Mouse (Mus musculus) brain, embryonic 18.5 days (tissue): ENCODE results near the gene Cpxm2.

ENCODE experiments used
- DNase-seq: peaks from one replicate; pipeline ENCODE4 v3.0.0-alpha.2; 2012; ENCODE audit warnings: low read depth, low spot score

The Cpxm2 gene

GRCm38 (mm10) chr7:132026671-132027070 is 127.9 kb downstream of the Cpxm2 start:
- no peak for DNase-seq

GRCm38 (mm10) chr7:132025591-132025990 is 128.9 kb downstream of the Cpxm2 start:
- no peak for DNase-seq

DNA sequence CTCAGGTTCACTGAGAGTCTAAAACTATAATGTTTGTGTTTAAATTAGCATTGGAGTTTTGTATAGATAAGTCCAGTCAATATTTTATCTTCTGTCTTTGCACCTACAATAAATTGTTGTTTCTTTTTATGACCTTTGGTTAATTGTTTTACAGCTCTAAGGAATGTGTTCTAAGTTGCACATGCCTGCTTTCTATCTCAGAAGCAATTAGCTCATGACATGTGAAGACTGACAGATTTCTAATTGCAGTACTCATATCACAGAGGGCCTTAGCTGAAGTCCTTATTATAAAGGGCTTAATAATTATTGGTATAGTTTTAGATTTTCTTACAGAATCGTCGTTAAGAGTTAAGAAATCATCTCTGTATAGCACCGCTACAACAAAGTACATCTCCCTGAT is 138.6 kb downstream of the Cpxm2 start:
- DNase-seq = no peak

DNA sequence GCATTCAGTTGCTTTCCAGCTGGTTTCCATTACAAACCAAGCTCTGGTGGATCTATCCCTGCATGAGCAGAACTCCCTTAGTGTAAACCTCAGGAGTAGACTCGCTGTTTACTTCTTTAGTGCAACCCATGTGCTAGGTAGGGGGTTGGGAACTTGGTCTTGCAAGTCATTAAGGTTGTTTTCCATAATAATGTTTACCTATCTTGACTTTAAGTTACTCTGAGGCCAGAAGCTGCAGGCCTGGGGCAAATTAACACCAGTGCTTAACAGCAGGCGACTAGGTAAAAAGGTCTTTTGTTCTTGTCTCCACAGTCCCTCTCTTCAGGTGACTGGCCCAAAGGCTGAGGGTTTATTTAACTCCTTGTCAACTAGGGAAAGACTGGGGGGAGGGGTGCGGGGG is 139.3 kb downstream of the Cpxm2 start:
- DNase-seq = no peak

GRCm38 (mm10) chr7:132013970-132014369 is 140.6 kb downstream of the Cpxm2 start:
- DNase-seq = no peak

- peak; percentile 74 for DNase-seq
These were observed 141.4 kb downstream of the Cpxm2 start for GRCm38 (mm10) chr7:132012969-132013679.

- DNase-seq = no peak
These were observed 145.5 kb downstream of the Cpxm2 start for GRCm38 (mm10) chr7:132009002-132009401.

DNA sequence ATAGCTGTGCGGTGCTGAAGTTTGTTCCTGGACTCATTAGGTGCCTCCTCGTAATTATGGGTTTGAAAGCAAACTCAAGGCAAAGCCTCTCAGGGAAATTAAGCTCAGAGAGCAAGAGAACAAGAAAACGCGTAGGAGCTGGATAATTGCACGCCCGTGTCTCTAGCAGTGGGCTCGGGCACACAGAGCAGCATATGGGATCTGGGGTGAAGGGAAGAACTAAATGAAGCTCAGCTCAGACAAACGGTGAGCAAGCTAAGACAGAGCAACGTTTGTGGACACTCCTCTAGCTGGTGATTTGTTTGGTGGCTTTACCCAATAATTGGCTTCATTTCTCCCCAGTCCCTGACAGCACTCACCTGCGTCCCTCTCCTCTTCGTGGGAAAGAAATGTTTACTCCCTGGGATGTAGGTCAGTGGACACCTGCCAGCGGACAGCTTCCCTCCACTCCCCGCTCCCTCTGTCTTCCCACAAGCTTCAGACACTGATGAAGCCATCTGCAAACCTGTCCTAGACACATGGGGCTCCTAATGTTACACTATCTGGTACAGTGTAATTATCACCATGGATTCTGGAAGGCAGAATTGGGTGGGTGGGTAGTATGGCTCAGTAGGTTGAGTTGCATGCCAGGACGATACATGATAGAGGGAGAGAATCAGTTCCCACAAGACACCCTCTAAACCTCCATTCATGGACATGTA is 148.4 kb downstream of the Cpxm2 start:
- DNase-seq = no peak

- DNase-seq = no peak
These were observed 161.7 kb downstream of the Cpxm2 start for GRCm38 (mm10) chr7:131992873-131993272.

GRCm38 (mm10) chr7:131992226-131992625 is 162.3 kb downstream of the Cpxm2 start:
- DNase-seq = no peak

- DNase-seq = no peak
These were observed 165.5 kb downstream of the Cpxm2 start for GRCm38 (mm10) chr7:131989056-131989455.
